Mouse (Mus musculus): ENCODE measurements around the gene Cdhr5. TPM values are rescaled to one million over a fixed set of nuclear protein-coding genes. Genes with fewer than 3 reads are reported as not detected.
A peak's percentile ranks its signal among the peaks of the same experiment; 100 is the strongest.

Gene Cdhr5
- polyA plus RNA-seq, 1 experiment from 2014 or later = not detected

DNA sequence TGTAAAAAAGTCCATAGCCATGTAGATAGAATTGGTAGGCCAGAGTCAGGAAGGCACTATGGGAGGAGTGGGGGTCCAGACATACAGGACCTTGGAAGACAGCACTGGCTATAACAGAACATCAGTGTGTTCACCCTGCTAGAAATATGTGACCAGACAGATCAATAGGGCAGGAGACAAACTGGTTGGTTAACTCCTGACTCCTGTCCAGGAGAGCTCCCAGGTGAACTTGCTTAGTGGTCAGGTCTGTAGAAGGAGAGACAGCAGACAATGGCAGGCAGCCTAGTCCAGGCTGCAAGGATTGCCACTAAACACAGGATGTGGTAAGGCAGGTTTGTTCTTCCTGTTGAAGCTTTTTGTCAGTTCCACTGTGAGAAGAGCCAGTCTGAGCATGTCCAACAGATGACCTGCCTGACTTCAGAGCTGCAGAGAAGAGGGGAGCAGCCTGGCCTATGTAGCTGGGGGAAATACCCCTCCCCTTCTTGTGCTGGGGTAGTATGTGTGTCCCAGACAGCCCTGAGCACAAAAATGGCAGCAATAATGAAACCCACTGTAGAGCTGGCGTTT is 26.2 kb upstream of the Cdhr5 start:
- WGBS = 72% methylated on average over 1 of the region's 1 CpGs
- H3K27me3 ChIP-seq (ENCODE audit: control insufficient read depth, insufficient read depth, low read length) = no peaks in the 10 kb centered on the region
- H3K4me3 ChIP-seq (ENCODE audit: low read depth, low read length) = no peak overlapping the region
- no peak for ATAC-seq (replicated peaks; ENCODE audit: insufficient number of reproducible peaks, low FRiP score, low TSS enrichment, low read depth)
- no peak overlapping the region for H3K4me2 ChIP-seq (ENCODE audit: low read depth, low read length)
- no peak for DNase-seq (ENCODE audit: low spot score)
- H3K27ac ChIP-seq (replicated peaks; ENCODE audit: low read depth, low read length) = no peak overlapping the region
- H3K9ac ChIP-seq (replicated peaks; ENCODE audit: low read length) = no peak overlapping the region
- H3K4me1 ChIP-seq (ENCODE audit: control insufficient read depth, insufficient read depth, low read length) = no peaks in the 10 kb centered on the region
- no peaks in the 10 kb centered on the region for H3K9me3 ChIP-seq (replicated peaks; ENCODE audit: control insufficient read depth, low read length)
- H3K36me3 ChIP-seq (replicated peaks; ENCODE audit: control insufficient read depth, insufficient read depth, low read depth, low read length) = peaks cover 9% of the 10 kb centered on the region

DNA sequence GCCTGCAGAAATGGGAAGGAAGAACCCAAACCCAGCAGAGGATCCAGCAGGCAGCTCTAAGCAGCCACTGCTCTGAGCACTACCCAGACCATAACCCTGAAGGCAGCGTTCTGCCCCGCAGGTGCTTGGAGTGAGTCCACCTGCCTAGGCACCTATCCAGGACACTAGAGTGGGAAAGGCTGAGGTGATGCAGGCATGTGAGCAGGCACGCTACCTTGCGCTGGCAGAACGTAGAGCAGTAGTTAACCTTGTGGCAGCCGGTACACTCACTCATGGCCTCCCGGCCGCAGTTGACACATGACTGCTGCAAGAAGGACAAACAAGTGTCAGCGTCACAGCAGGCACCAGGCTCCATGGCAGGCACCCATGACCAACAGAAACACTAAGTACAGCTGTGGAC is 24.8 kb upstream of the Cdhr5 start:
- no peak for DNase-seq (ENCODE audit: low spot score)
- Histone ChIP-seq H3K9me3 (replicated peaks; ENCODE audit: control insufficient read depth, low read length) (no peaks in the 10 kb centered on the region), H3K27me3 (ENCODE audit: control insufficient read depth, insufficient read depth, low read length) (no peaks in the 10 kb centered on the region), H3K4me1 (ENCODE audit: control insufficient read depth, insufficient read depth, low read length) (no peaks in the 10 kb centered on the region), H3K9ac (replicated peaks; ENCODE audit: low read length) (no peak overlapping the region), H3K27ac (replicated peaks; ENCODE audit: low read depth, low read length) (no peak overlapping the region), H3K4me3 (ENCODE audit: low read depth, low read length) (no peak overlapping the region), H3K4me2 (ENCODE audit: low read depth, low read length) (no peak overlapping the region), H3K36me3 (replicated peaks; ENCODE audit: control insufficient read depth, insufficient read depth, low read depth, low read length) (peaks cover 5% of the 10 kb centered on the region)
- 97% methylated on average over 9 of the region's 9 CpGs for WGBS
- no peak for ATAC-seq (replicated peaks; ENCODE audit: insufficient number of reproducible peaks, low FRiP score, low TSS enrichment, low read depth)

- H3K9ac ChIP-seq (replicated peaks; ENCODE audit: low read length) = no peak overlapping the region
- no peak overlapping the region for H3K4me3 ChIP-seq (ENCODE audit: low read depth, low read length)
- no peak for ATAC-seq (replicated peaks; ENCODE audit: insufficient number of reproducible peaks, low FRiP score, low TSS enrichment, low read depth)
- 0 out of 2 replicates have a peak, but pooled peaks cover under 1% of the 10 kb centered on the region for H3K4me1 ChIP-seq (ENCODE audit: control insufficient read depth, insufficient read depth, low read length)
- 90% methylated on average over 8 of the region's 8 CpGs for WGBS
- H3K9me3 ChIP-seq (replicated peaks; ENCODE audit: control insufficient read depth, low read length) = no peaks in the 10 kb centered on the region
- H3K27ac ChIP-seq (replicated peaks; ENCODE audit: low read depth, low read length) = no peak overlapping the region
- peaks cover 13% of the 10 kb centered on the region for H3K27me3 ChIP-seq (ENCODE audit: control insufficient read depth, insufficient read depth, low read length)
- H3K4me2 ChIP-seq (ENCODE audit: low read depth, low read length) = no peak overlapping the region
- peaks cover 5% of the 10 kb centered on the region for H3K36me3 ChIP-seq (replicated peaks; ENCODE audit: control insufficient read depth, insufficient read depth, low read depth, low read length)
- no peak for DNase-seq (ENCODE audit: low spot score)
Observed at GRCm38 (mm10) chr7:141299175-141299574, 22.6 kb upstream of the Cdhr5 start.

- H3K27me3 ChIP-seq (ENCODE audit: control insufficient read depth, insufficient read depth, low read length) = peaks cover 24% of the 10 kb centered on the region
- H3K36me3 ChIP-seq (replicated peaks; ENCODE audit: control insufficient read depth, insufficient read depth, low read depth, low read length) = peaks cover 5% of the 10 kb centered on the region
- H3K9ac ChIP-seq (replicated peaks; ENCODE audit: low read length) = no peak overlapping the region
- H3K27ac ChIP-seq (replicated peaks; ENCODE audit: low read depth, low read length) = no peak overlapping the region
- no peak for ATAC-seq (replicated peaks; ENCODE audit: insufficient number of reproducible peaks, low FRiP score, low TSS enrichment, low read depth)
- no peak overlapping the region for H3K4me3 ChIP-seq (ENCODE audit: low read depth, low read length)
- WGBS = 87% methylated on average over 3 of the region's 3 CpGs
- no peak overlapping the region for H3K4me2 ChIP-seq (ENCODE audit: low read depth, low read length)
- H3K4me1 ChIP-seq (ENCODE audit: control insufficient read depth, insufficient read depth, low read length) = peaks cover 6% of the 10 kb centered on the region; the same call in 1 of the 2 replicates
- DNase-seq (ENCODE audit: low spot score) = no peak
- H3K9me3 ChIP-seq (replicated peaks; ENCODE audit: control insufficient read depth, low read length) = no peaks in the 10 kb centered on the region
Observed at GRCm38 (mm10) chr7:141297926-141298650, 21.5 kb upstream of the Cdhr5 start.

DNA sequence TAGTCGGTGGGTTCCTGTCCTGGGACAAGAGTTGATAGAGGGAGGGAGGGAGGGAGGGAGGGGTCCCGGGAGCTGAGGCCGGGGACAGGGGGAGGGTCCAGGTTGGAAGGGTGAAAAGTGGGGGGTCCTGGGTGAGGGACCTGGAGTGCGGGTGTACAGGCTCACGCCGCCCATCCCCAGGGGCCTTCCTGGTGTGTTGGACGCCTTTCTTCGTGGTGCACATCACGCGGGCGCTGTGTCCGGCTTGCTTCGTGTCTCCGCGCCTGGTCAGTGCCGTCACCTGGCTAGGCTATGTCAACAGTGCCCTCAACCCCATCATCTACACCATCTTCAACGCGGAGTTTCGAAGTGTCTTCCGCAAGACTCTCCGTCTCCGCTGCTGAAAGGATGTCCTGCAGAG is 17.9 kb upstream of the Cdhr5 start:
- no peak overlapping the region; the same call in 1 of the 2 replicates for H3K9ac ChIP-seq (replicated peaks; ENCODE audit: low read length)
- WGBS = 9% methylated on average over 22 of the region's 22 CpGs
- H3K27ac ChIP-seq (replicated peaks; ENCODE audit: low read depth, low read length) = no peak overlapping the region
- peak overlapping the region; percentile 70 for H3K4me2 ChIP-seq (ENCODE audit: low read depth, low read length)
- H3K9me3 ChIP-seq (replicated peaks; ENCODE audit: control insufficient read depth, low read length) = no peaks in the 10 kb centered on the region
- peaks cover 6% of the 10 kb centered on the region; the same call in 1 of the 2 replicates for H3K4me1 ChIP-seq (ENCODE audit: control insufficient read depth, insufficient read depth, low read length)
- H3K36me3 ChIP-seq (replicated peaks; ENCODE audit: control insufficient read depth, insufficient read depth, low read depth, low read length) = no peaks in the 10 kb centered on the region
- H3K27me3 ChIP-seq (ENCODE audit: control insufficient read depth, insufficient read depth, low read length) = peaks cover 34% of the 10 kb centered on the region
- no peak for ATAC-seq (replicated peaks; ENCODE audit: insufficient number of reproducible peaks, low FRiP score, low TSS enrichment, low read depth)
- H3K4me3 ChIP-seq (ENCODE audit: low read depth, low read length) = peak overlapping the region; percentile 38
- DNase-seq (ENCODE audit: low spot score) = peak; percentile 29

DNA sequence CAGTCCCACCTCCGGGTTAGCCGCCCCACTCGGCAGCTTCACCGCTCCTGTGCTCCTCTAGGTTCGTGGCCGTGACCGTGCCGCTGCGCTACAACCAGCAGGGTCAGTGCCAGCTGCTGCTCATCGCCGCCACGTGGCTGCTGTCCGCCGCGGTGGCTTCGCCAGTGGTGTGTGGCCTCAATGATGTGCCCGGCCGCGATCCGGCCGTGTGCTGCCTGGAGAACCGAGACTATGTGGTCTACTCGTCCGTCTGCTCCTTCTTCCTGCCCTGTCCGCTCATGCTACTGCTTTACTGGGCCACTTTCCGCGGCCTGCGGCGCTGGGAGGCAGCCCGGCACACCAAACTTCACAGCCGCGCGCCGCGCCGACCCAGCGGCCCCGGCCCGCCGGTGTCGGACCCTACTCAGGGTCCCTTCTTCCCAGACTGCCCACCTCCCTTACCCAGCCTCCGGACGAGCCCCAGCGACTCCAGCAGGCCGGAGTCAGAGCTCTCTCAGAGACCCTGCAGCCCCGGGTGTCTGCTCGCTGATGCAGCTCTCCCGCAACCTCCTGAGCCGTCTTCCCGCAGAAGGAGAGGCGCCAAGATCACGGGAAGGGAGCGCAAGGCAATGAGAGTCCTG is 17.4 kb upstream of the Cdhr5 start:
- DNase-seq (ENCODE audit: low spot score) = peak; percentile 42
- under 1% methylated on average over 53 of the region's 53 CpGs for WGBS
- no peak overlapping the region for H3K27ac ChIP-seq (replicated peaks; ENCODE audit: low read depth, low read length)
- no peaks in the 10 kb centered on the region for H3K9me3 ChIP-seq (replicated peaks; ENCODE audit: control insufficient read depth, low read length)
- H3K36me3 ChIP-seq (replicated peaks; ENCODE audit: control insufficient read depth, insufficient read depth, low read depth, low read length) = no peaks in the 10 kb centered on the region
- no peak for ATAC-seq (replicated peaks; ENCODE audit: insufficient number of reproducible peaks, low FRiP score, low TSS enrichment, low read depth)
- peak overlapping the region; percentile 57 for H3K9ac ChIP-seq (replicated peaks; ENCODE audit: low read length)
- peaks cover 34% of the 10 kb centered on the region for H3K27me3 ChIP-seq (ENCODE audit: control insufficient read depth, insufficient read depth, low read length)
- peak overlapping the region; percentile 70 for H3K4me2 ChIP-seq (ENCODE audit: low read depth, low read length)
- peaks cover 6% of the 10 kb centered on the region; the same call in 1 of the 2 replicates for H3K4me1 ChIP-seq (ENCODE audit: control insufficient read depth, insufficient read depth, low read length)
- H3K4me3 ChIP-seq (ENCODE audit: low read depth, low read length) = peak overlapping the region; percentile 38

DNA sequence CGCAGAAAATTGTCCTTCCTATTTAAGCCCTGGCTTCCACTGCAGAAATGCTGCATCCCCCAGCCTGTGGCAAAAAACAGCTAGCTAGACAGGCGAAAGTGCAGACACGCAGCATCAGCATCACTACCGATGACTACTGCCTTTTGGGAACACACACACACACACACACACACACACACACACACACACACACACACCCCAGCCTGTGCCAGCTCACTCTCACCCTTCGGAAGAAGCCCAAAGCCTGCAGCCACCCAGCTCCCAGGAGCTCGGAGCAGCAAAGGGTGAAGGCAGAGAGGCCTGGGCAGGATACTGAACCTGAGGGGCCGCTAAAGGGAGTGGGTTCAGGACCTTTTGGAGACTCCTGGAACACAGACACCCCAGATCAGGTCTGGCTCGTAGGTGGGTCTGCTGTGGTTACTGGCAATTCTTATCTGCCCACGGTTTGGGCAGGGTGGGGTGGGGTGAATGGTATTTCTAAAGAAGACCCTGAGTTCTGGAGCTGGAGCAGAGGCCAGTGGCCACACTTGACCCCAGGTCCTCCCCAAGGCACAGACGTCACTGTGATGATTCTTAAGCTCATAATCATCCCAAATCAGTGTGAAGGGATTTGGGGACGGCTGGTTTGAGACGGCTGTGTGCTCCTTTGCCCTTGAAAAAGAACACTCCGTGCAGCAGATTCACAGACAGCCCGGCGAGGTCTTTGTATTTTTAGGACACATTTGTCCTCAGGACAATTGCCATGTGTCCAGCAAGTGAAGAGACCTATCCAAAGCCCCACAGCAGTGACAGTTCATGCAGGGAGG is 16.2 kb upstream of the Cdhr5 start:
- H3K9me3 ChIP-seq (replicated peaks; ENCODE audit: control insufficient read depth, low read length) = no peaks in the 10 kb centered on the region
- DNase-seq (ENCODE audit: low spot score) = no peak
- no peaks in the 10 kb centered on the region for H3K36me3 ChIP-seq (replicated peaks; ENCODE audit: control insufficient read depth, insufficient read depth, low read depth, low read length)
- H3K4me1 ChIP-seq (ENCODE audit: control insufficient read depth, insufficient read depth, low read length) = peaks cover 6% of the 10 kb centered on the region; the same call in 1 of the 2 replicates
- H3K4me3 ChIP-seq (ENCODE audit: low read depth, low read length) = peak overlapping the region; percentile 43
- H3K27me3 ChIP-seq (ENCODE audit: control insufficient read depth, insufficient read depth, low read length) = peaks cover 34% of the 10 kb centered on the region
- 25% methylated on average over 15 of the region's 15 CpGs for WGBS
- peak overlapping the region; percentile 78 for H3K4me2 ChIP-seq (ENCODE audit: low read depth, low read length)
- no peak for ATAC-seq (replicated peaks; ENCODE audit: insufficient number of reproducible peaks, low FRiP score, low TSS enrichment, low read depth)
- H3K9ac ChIP-seq (replicated peaks; ENCODE audit: low read length) = no peak overlapping the region; the same call in none of the 2 replicates
- H3K27ac ChIP-seq (replicated peaks; ENCODE audit: low read depth, low read length) = no peak overlapping the region
